Mouse (Mus musculus) liver, embryonic 15.5 days (tissue): ENCODE measurements around the gene Cyp4f14. TPM values are rescaled to one million over a fixed set of nuclear protein-coding genes. Genes with fewer than 3 reads are reported as not detected.

ENCODE experiments used
- ATAC-seq: fragments of 200-750 bp; cut with Nextera tagmentation; 2 replicates; pipeline ENCODE4 v1.8.0; 2017; ENCODE audit warnings: moderate number of reproducible peaks, mild to moderate bottlenecking, moderate library complexity; ENCODE audit not compliant: insufficient read depth
- H3K27ac ChIP-seq: fragments of 300-500 bp; sonication (generic); replicated peaks from 2 replicates; pipeline ENCODE4 v1.5.1; 2015; ENCODE audit warnings: mild to moderate bottlenecking, inconsistent platforms
- H3K27me3 ChIP-seq: fragments of 300-500 bp; sonication (generic); 2 replicates; pipeline ENCODE4 v1.6.1; 2015; ENCODE audit warnings: mild to moderate bottlenecking, inconsistent platforms
- H3K36me3 ChIP-seq: fragments of 300-500 bp; sonication (generic); replicated peaks from 2 replicates; pipeline ENCODE4 v1.6.1; 2015; ENCODE audit warnings: moderate library complexity, mild to moderate bottlenecking, inconsistent platforms
- H3K4me1 ChIP-seq: fragments of 300-500 bp; sonication (generic); replicated peaks from 2 replicates; pipeline ENCODE4 v1.6.1; 2015; ENCODE audit warnings: inconsistent platforms
- H3K4me2 ChIP-seq: fragments of 300-500 bp; sonication (generic); 2 replicates; pipeline ENCODE4 v1.6.1; 2015; ENCODE audit warnings: moderate library complexity, mild to moderate bottlenecking, inconsistent platforms
- H3K4me3 ChIP-seq: fragments of 300-500 bp; sonication (generic); replicated peaks from 2 replicates; pipeline ENCODE4 v1.5.1; 2015; ENCODE audit warnings: mild to moderate bottlenecking, inconsistent platforms
- H3K9ac ChIP-seq: fragments of 300-500 bp; sonication (generic); 2 replicates; pipeline ENCODE4 v1.6.1; 2015; ENCODE audit warnings: moderate library complexity, mild to moderate bottlenecking, inconsistent platforms
- H3K9me3 ChIP-seq: fragments of 300-500 bp; sonication (generic); replicated peaks from 2 replicates; pipeline ENCODE4 v1.6.1; 2016; ENCODE audit warnings: inconsistent platforms
- WGBS: fragments of 180-500 bp; shearing (Covaris S2); methylation state at CpG from one replicate; pipeline ENCODE4 v1.1.7; 2015; ENCODE audit warnings: mixed read lengths; ENCODE audit not compliant: insufficient replicate concordance; 5-methylcytosine and 5-hydroxymethylcytosine counted together
- polyA plus RNA-seq: library from polyadenylated mRNA; unstranded; fragments of >200 nt; fragmentation: Nextera tagmentation; extraction: Ambion mirVana; gene quantifications from 2 replicates; pipeline ENCODE4 v1.2.1, GENCODE M21; 2015

Cyp4f14 gene
- polyA plus RNA-seq, 1 experiment from 2014 or later = not detected

DNA sequence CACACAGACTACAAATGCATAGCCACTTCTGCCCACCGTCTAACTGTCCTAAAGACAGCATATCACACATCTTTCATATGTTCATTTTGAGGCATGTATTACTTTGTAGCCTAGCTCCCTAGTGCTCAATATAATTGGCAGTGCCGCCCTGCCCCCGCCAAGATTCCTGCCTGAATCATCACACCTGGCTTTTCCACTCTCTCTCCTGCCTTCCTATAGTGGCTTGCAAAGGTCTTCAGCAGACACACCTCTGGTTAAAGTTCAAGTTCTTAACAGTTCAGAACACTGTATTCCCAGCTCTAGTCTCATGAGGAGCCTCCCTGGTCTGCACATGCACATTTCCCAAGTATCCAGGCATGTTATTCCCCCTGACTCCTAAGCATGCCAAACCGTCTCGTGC is 10.7 kb upstream of the Cyp4f14 start:
- no peak overlapping the region for H3K4me3 ChIP-seq
- H3K36me3 ChIP-seq = no peaks in the 10 kb centered on the region
- H3K27me3 ChIP-seq = no peaks in the 10 kb centered on the region
- H3K9ac ChIP-seq = no peak overlapping the region
- ATAC-seq = no peak
- no peak overlapping the region for H3K4me2 ChIP-seq
- WGBS = 69% methylated on average over 5 of the region's 5 CpGs
- H3K4me1 ChIP-seq = peaks cover 11% of the 10 kb centered on the region
- H3K9me3 ChIP-seq = no peaks in the 10 kb centered on the region
- H3K27ac ChIP-seq = no peak overlapping the region

DNA sequence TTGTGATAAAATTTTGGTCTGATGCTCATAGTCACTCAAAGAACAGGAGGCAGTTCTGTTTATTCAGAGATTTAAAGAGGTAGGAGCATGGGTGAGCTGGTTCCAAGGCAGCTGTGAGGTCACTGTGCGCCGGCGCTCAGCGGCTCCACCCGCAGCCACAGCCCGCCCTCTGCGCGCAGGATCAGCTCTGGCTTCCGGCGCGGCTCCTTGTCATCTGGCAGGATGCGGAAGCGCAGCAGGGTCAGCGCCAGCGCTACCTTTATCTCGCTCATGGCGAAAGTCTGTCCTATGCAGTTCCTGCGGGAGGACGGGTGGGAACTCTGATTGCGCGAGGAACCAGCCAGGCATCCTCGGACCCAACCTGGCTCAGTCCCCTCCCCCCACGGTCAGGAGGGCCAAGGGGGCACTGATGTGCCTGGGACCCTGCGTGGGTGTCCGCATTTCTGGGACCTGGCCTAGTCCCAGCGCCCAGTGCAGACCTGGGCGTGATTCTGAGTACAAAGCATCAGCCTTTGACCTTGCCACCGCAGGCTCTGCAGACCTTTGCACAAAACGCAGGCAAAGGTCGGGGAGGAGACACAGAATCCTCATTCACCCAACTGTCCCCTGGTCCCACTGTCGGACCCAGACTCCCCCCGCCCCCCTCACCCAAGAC is 7.6 kb upstream of the Cyp4f14 start:
- Histone ChIP-seq H3K27ac (peak overlapping the region; percentile 53; the same call in 1 of the 2 replicates), H3K4me3 (peak overlapping the region; percentile 54), H3K4me2 (peak overlapping the region; percentile 72), H3K9me3 (no peaks in the 10 kb centered on the region), H3K27me3 (no peaks in the 10 kb centered on the region), H3K36me3 (no peaks in the 10 kb centered on the region), H3K4me1 (peaks cover 11% of the 10 kb centered on the region), H3K9ac (no peak overlapping the region)
- WGBS = 17% methylated on average over 32 of the region's 32 CpGs
- peak; percentile 83 for ATAC-seq

- H3K27ac ChIP-seq = no peak overlapping the region
- 81% methylated on average over 1 of the region's 1 CpGs for WGBS
- no peak for ATAC-seq
These were observed 6.5 kb upstream of the Cyp4f14 start for GRCm38 (mm10) chr17:32923681-32924080.

DNA sequence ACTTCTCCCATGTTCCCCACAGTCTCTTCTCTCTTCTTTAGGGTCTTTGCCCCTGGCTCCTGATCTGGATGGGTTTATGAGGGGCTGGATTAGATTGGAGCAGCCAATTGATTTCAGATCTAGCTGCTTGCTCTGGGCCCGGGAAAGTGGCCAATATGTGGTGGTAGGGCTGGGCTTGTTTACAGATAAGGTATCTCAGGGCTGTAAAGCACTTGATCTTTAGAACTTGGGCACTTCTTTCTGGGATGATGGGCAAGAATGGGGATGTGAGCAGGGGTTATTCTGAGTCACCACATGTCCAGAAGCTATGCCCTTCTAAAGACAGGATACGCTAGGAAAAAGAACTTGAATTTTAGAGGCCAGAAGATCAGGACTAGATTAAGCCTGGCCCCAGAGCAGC is 2.0 kb upstream of the Cyp4f14 start:
- Histone ChIP-seq H3K27ac (no peak overlapping the region), H3K36me3 (no peaks in the 10 kb centered on the region), H3K9me3 (no peaks in the 10 kb centered on the region), H3K4me2 (no peak overlapping the region), H3K4me1 (no peaks in the 10 kb centered on the region), H3K27me3 (no peaks in the 10 kb centered on the region), H3K4me3 (no peak overlapping the region), H3K9ac (no peak overlapping the region)
- WGBS = 37% methylated on average over 2 of the region's 2 CpGs
- no peak for ATAC-seq

More at GRCm38 (mm10) chr17:32923681-32924080, 6.5 kb upstream of the Cyp4f14 start:
- Histone ChIP-seq H3K36me3 (no peaks in the 10 kb centered on the region), H3K4me1 (peaks cover 11% of the 10 kb centered on the region), H3K9me3 (no peaks in the 10 kb centered on the region), H3K9ac (no peak overlapping the region), H3K4me2 (no peak overlapping the region), H3K4me3 (no peak overlapping the region), H3K27me3 (no peaks in the 10 kb centered on the region)

DNA sequence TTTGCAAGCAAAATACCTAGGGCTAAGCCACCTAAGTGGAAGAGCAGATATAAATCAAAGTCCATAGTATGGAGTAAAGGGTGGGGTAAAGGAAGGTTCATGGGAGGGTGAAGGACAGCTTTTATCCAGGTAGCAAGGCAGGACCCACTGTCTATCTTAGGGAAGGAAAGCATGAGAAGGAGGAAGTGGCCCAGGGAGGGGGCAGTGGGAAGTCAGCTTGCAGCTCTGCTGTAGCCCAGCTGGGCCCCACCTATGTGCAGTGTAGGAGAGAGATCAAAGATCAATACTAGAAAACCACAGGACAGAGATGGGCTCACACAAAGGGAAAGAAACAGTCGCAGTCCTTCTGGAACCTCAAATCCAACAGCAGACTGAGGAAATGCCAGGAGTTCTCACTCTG is 1.1 kb downstream of the Cyp4f14 start:
- 40% methylated on average over 1 of the region's 1 CpGs for WGBS
- no peak for ATAC-seq
- Histone ChIP-seq H3K9me3 (no peaks in the 10 kb centered on the region), H3K4me2 (no peak overlapping the region), H3K4me1 (no peaks in the 10 kb centered on the region), H3K9ac (no peak overlapping the region), H3K4me3 (no peak overlapping the region), H3K27ac (no peak overlapping the region), H3K36me3 (no peaks in the 10 kb centered on the region), H3K27me3 (0 out of 2 replicates have a peak, but pooled peaks cover 11% of the 10 kb centered on the region)

DNA sequence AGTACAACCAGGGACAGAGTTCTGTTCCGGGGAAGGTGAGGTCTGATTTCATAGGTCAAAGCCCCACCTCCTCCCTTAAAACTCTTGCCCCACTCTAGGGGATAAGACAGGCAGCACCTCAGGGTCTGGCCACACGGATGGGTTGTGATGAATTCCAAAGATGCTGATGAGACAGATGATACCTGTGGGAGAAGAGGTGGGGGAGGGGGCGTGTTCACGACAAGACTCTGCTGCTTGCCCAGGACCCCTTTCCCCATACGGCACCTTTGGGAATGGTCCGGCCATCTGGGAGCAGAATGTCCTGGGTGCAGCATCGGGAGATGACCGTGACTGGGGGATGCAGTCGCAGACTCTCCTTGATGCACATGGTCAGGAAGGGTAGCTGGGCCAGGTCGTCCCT is 11.0 kb downstream of the Cyp4f14 start:
- WGBS = 56% methylated on average over 10 of the region's 10 CpGs
- H3K27me3 ChIP-seq = peaks cover 13% of the 10 kb centered on the region; the same call in 1 of the 2 replicates
- no peak overlapping the region for H3K9ac ChIP-seq
- ATAC-seq = no peak
- no peak overlapping the region for H3K4me2 ChIP-seq
- H3K4me3 ChIP-seq = no peak overlapping the region
- peaks cover 2% of the 10 kb centered on the region; the same call in 1 of the 2 replicates for H3K4me1 ChIP-seq
- H3K36me3 ChIP-seq = no peaks in the 10 kb centered on the region
- H3K27ac ChIP-seq = no peak overlapping the region
- no peaks in the 10 kb centered on the region for H3K9me3 ChIP-seq

DNA sequence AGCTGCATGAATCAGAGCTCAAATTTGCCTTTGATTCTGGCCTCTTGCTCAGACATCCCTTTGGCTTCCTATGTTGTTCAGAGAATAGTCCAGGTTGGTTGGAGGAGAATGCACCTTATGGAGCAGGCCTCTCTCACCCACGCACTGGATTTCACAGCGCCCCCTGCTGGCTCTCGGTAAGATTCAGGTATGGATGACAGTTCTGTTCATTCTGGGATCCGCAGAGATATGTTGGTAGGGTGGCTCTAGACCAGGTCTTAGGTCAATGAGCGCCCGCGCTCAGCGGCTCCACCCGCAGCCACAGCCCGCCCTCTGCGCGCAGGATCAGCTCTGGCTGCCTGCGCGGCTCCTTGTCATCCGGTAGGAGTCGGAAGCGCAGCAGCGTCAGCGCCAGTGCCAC is 11.9 kb downstream of the Cyp4f14 start:
- Histone ChIP-seq H3K27ac (no peak overlapping the region), H3K4me1 (peaks cover 2% of the 10 kb centered on the region; the same call in 1 of the 2 replicates), H3K9me3 (no peaks in the 10 kb centered on the region), H3K4me3 (no peak overlapping the region), H3K4me2 (peak overlapping the region; percentile 32; the same call in 1 of the 2 replicates), H3K36me3 (no peaks in the 10 kb centered on the region), H3K9ac (no peak overlapping the region), H3K27me3 (peaks cover 11% of the 10 kb centered on the region; the same call in 1 of the 2 replicates)
- ATAC-seq = no peak
- WGBS = 11% methylated on average over 19 of the region's 19 CpGs

DNA sequence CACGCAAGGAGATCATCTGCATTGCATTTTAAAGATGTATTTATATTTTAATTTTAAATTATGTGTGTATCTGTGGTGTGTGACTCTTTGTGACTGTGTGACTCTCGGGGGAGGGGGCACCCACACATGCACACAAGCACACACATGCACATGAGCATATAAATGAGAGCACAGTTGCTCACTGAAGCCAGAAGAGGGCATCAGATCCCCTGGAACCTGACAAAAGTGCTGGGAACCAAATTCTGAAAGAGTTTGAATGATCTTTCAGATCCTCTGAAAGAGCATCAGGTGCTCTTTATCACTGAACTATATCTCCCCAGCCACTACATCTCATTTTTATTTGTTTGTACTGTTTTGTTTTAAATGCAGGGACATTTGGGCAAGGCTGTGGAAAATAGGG is 12.7 kb downstream of the Cyp4f14 start:
- Histone ChIP-seq H3K9ac (no peak overlapping the region), H3K4me3 (no peak overlapping the region), H3K27me3 (peaks cover 11% of the 10 kb centered on the region; the same call in 1 of the 2 replicates), H3K27ac (no peak overlapping the region), H3K9me3 (no peaks in the 10 kb centered on the region), H3K4me1 (peaks cover 2% of the 10 kb centered on the region; the same call in 1 of the 2 replicates), H3K4me2 (no peak overlapping the region), H3K36me3 (no peaks in the 10 kb centered on the region)
- whole genome bisulfite sequencing = 33% methylated on average over 2 of the region's 2 CpGs
- ATAC-seq = no peak

DNA sequence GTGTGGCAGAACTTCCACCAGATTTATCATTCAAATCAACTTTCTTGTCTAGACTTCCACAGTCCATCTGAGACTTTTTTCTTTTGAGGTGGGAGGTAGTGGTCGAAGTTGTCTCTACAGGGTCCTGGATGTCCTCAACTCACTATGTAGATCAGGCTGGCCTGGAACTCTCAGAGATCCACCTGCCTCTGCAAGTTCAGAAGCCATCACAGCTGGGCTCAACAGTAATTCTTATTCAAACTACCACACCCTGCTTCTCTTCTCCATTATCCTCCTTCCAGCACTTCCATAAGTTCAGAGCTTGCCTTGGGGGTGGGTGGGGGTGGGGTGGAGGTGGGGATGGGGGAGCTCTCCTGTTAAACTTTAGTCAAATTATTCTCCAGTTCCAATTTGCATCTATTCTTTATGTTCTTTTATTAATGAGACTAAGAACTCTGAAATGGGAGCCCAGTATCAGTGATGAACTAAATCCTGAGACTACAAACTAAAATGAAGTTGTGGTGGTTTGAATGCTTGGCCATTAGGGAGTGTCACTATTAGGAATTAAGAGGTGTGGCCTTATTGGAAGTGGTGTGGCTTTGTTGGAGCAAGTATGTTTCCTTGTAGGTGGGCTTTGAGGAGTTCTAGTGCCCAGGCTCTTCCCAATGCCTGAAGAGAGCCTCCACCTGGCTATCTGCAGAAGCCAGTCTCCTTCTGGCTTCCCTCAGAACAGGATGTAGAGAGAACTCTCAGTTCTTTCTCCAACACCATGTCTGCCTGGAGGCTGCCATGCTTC is 15.2 kb downstream of the Cyp4f14 start:
- WGBS = 37% methylated on average over 1 of the region's 1 CpGs
- no peaks in the 10 kb centered on the region for H3K36me3 ChIP-seq
- H3K27me3 ChIP-seq = peaks cover 11% of the 10 kb centered on the region; the same call in 1 of the 2 replicates
- H3K27ac ChIP-seq = no peak overlapping the region
- no peak for ATAC-seq
- H3K9ac ChIP-seq = no peak overlapping the region
- no peaks in the 10 kb centered on the region for H3K9me3 ChIP-seq
- peaks cover 2% of the 10 kb centered on the region; the same call in 1 of the 2 replicates for H3K4me1 ChIP-seq
- H3K4me2 ChIP-seq = no peak overlapping the region
- no peak overlapping the region for H3K4me3 ChIP-seq

DNA sequence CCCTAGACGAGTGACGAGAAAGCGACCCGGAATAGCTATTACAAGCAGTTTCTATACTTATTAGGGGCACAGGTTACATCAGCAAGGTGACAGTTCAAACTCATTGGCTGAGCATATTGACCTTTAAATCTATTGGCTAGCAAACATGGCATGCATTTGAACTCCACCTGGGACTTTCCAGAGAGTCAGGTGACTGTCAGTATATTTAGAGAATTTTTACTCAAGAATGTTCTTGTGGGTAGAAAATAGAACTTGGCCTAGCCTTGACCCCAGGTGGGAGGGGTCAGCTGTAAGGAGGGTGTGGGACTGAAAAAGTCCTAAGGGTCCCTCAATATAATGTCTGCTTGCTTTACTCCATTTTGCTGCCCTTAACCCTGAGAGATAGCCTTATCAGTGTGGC is 21.7 kb downstream of the Cyp4f14 start:
- Histone ChIP-seq H3K27me3 (no peaks in the 10 kb centered on the region), H3K4me1 (peaks cover 7% of the 10 kb centered on the region), H3K4me2 (no peak overlapping the region), H3K9ac (no peak overlapping the region), H3K4me3 (no peak overlapping the region), H3K9me3 (no peaks in the 10 kb centered on the region), H3K27ac (no peak overlapping the region), H3K36me3 (no peaks in the 10 kb centered on the region)
- WGBS = 83% methylated on average over 4 of the region's 4 CpGs
- ATAC-seq = no peak

- Histone ChIP-seq H3K36me3 (no peaks in the 10 kb centered on the region), H3K9me3 (no peaks in the 10 kb centered on the region), H3K4me1 (peaks cover 12% of the 10 kb centered on the region), H3K27ac (no peak overlapping the region), H3K4me2 (no peak overlapping the region), H3K9ac (no peak overlapping the region), H3K27me3 (no peaks in the 10 kb centered on the region), H3K4me3 (no peak overlapping the region)
- ATAC-seq = no peak
- 62% methylated on average over 3 of the region's 3 CpGs for WGBS
These were observed 23.2 kb downstream of the Cyp4f14 start for GRCm38 (mm10) chr17:32893901-32894300.
